Mouse (Mus musculus) stomach, embryonic 16.5 days (tissue): ENCODE measurements around the gene Thsd4. TPM values are rescaled to one million over a fixed set of nuclear protein-coding genes. Genes with fewer than 3 reads are reported as not detected.
A peak's percentile ranks its signal among the peaks of the same experiment; 100 is the strongest.

Experiments used
- ATAC-seq: fragments of 200-750 bp; cut with Nextera tagmentation; 2 replicates; pipeline ENCODE4 v1.8.0; 2017; ENCODE audit warnings: moderate number of reproducible peaks, moderate TSS enrichment; ENCODE audit not compliant: insufficient read depth, low FRiP score
- H3K27ac ChIP-seq: fragments of 300-500 bp; sonication (generic); 2 replicates; pipeline ENCODE4 v1.5.1; 2014; ENCODE audit warnings: low read length
- H3K27me3 ChIP-seq: fragments of 300-500 bp; sonication (generic); 2 replicates; pipeline ENCODE4 v1.6.1; 2014; ENCODE audit warnings: low read length, control low read depth, mixed read lengths; ENCODE audit not compliant: control insufficient read depth, insufficient read depth
- H3K36me3 ChIP-seq: fragments of 300-500 bp; sonication (generic); 2 replicates; pipeline ENCODE4 v1.6.1; 2014; ENCODE audit warnings: low read length; ENCODE audit not compliant: control insufficient read depth, insufficient read depth
- H3K4me1 ChIP-seq: fragments of 300-500 bp; sonication (generic); 2 replicates; pipeline ENCODE4 v1.6.1; 2014; ENCODE audit warnings: low read length, control low read depth, mixed read lengths; ENCODE audit not compliant: control insufficient read depth, insufficient read depth
- H3K4me2 ChIP-seq: fragments of 300-500 bp; sonication (generic); 2 replicates; pipeline ENCODE4 v1.6.1; 2014; ENCODE audit warnings: low read depth, low read length, mixed read lengths
- H3K4me3 ChIP-seq: fragments of 300-500 bp; sonication (generic); replicated peaks from 2 replicates; pipeline ENCODE4 v1.5.1; 2014; ENCODE audit warnings: mild to moderate bottlenecking, low read length
- H3K9ac ChIP-seq: fragments of 300-500 bp; sonication (generic); 2 replicates; pipeline ENCODE4 v1.6.1; 2014; ENCODE audit warnings: low read length
- H3K9me3 ChIP-seq: fragments of 300-500 bp; sonication (generic); replicated peaks from 2 replicates; pipeline ENCODE4 v1.6.1; 2016; ENCODE audit warnings: low read length, control low read depth; ENCODE audit not compliant: control insufficient read depth
- WGBS: fragments of 180-500 bp; shearing (Covaris S2); extraction: QIAGEN DNeasy Blood & Tissue Kit; methylation state at CpG from one replicate; pipeline ENCODE4 v1.1.7; 2014; 5-methylcytosine and 5-hydroxymethylcytosine counted together
- polyA plus RNA-seq: library from polyadenylated mRNA; unstranded; fragments of >200 nt; fragmentation: Nextera tagmentation; extraction: Ambion mirVana; gene quantifications from 2 replicates; pipeline ENCODE4 v1.2.1, GENCODE M21; 2015

Thsd4 gene
- polyA plus RNA-seq, 1 experiment from 2014 or later = 18.7 TPM

- ATAC-seq = 0 out of 2 replicates have a peak, but pooled peaks have one; percentile 42
These were observed 72.3 kb downstream of the Thsd4 start for GRCm38 (mm10) chr9:60449498-60449897.

GRCm38 (mm10) chr9:60445821-60446220, 76.0 kb downstream of the Thsd4 start:
- peak overlapping the region; percentile 62; the same call in 1 of the 2 replicates for H3K27ac ChIP-seq
- 0 out of 2 replicates have a peak overlapping the region, but pooled peaks have one; percentile 10 for H3K9ac ChIP-seq
- ATAC-seq = no peak
- H3K36me3 ChIP-seq = no peaks in the 10 kb centered on the region
- H3K27me3 ChIP-seq = no peaks in the 10 kb centered on the region
- peaks cover 10% of the 10 kb centered on the region for H3K4me1 ChIP-seq
- no peaks in the 10 kb centered on the region for H3K9me3 ChIP-seq
- WGBS = 48% methylated on average over 4 of the region's 4 CpGs
- no peak overlapping the region for H3K4me2 ChIP-seq
- no peak overlapping the region for H3K4me3 ChIP-seq

More at GRCm38 (mm10) chr9:60449498-60449897, 72.3 kb downstream of the Thsd4 start:
- Histone ChIP-seq H3K4me1 (peaks cover 20% of the 10 kb centered on the region), H3K4me3 (no peak overlapping the region), H3K36me3 (no peaks in the 10 kb centered on the region), H3K9me3 (no peaks in the 10 kb centered on the region), H3K4me2 (no peak overlapping the region), H3K27me3 (no peaks in the 10 kb centered on the region), H3K9ac (no peak overlapping the region), H3K27ac (no peak overlapping the region)
- 82% methylated on average over 3 of the region's 3 CpGs for WGBS

DNA sequence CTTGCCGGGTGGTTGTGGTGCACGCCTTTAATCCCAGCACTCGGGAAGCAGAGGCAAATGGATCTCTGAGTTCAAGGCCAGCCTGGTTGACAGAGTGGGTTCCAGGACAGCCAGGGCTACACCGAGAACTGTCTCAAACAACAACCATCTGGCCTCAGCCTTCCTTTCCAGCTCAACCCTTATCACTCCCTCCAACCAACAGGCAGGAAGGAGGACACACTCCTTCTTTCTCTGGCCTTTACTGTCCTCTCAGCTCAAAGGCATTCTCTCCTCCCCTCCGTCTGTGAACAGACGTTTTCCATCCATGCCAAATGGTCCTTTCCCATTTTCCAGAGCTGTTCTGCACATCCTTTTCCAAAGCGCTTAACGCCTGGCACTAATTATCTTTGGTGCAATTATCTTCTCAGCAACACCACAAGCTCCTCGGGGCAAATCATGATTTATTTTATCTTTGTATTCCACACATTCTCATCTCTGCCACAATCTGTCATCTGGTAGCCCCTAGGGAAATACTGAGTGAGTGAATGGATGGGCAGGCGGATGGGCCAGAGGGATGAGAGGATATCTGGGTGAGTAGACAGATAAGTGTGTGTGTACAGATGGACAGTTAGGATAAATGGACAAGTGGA, 80.5 kb downstream of the Thsd4 start:
- Histone ChIP-seq H3K27me3 (no peaks in the 10 kb centered on the region), H3K4me3 (no peak overlapping the region), H3K9me3 (no peaks in the 10 kb centered on the region), H3K9ac (no peak overlapping the region), H3K4me1 (peaks cover 10% of the 10 kb centered on the region), H3K36me3 (no peaks in the 10 kb centered on the region), H3K27ac (no peak overlapping the region), H3K4me2 (no peak overlapping the region)
- WGBS = 75% methylated on average over 10 of the region's 10 CpGs
- no peak for ATAC-seq

GRCm38 (mm10) chr9:60440506-60440905, 81.3 kb downstream of the Thsd4 start:
- H3K4me2 ChIP-seq = no peak overlapping the region
- H3K36me3 ChIP-seq = no peaks in the 10 kb centered on the region
- H3K27ac ChIP-seq = peak overlapping the region; percentile 4; the same call in 1 of the 2 replicates
- H3K27me3 ChIP-seq = no peaks in the 10 kb centered on the region
- WGBS = 66% methylated on average over 8 of the region's 8 CpGs
- H3K4me1 ChIP-seq = peaks cover 2% of the 10 kb centered on the region
- ATAC-seq = no peak
- no peak overlapping the region for H3K4me3 ChIP-seq
- no peaks in the 10 kb centered on the region for H3K9me3 ChIP-seq
- H3K9ac ChIP-seq = no peak overlapping the region

- WGBS = 91% methylated on average over 3 of the region's 3 CpGs
- no peak overlapping the region for H3K4me3 ChIP-seq
- H3K9me3 ChIP-seq = no peaks in the 10 kb centered on the region
- no peaks in the 10 kb centered on the region for H3K27me3 ChIP-seq
- no peak overlapping the region for H3K4me2 ChIP-seq
- ATAC-seq = no peak
- no peak overlapping the region for H3K27ac ChIP-seq
- no peaks in the 10 kb centered on the region for H3K4me1 ChIP-seq
- H3K9ac ChIP-seq = no peak overlapping the region
- H3K36me3 ChIP-seq = no peaks in the 10 kb centered on the region
These were observed 85.6 kb downstream of the Thsd4 start for GRCm38 (mm10) chr9:60436246-60436645.

DNA sequence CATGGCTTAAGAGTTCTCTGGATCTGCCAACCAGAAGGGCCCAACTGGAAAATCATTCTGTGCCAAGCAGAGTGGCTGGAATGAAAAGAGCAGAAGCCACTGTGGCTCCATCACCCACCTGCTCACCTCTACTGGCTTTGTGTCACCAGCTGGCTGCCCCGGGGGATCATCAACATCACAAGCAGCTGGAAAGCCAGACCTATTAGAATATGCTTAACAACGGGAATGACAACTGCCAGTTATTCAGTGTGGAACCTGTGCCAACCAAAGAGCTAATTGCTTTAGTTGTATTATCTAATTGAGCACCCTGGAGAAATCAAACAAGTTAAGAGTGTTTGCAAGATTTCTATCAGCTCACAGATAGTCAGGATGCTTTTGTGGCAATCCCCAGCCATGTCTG, 87.8 kb downstream of the Thsd4 start:
- no peak overlapping the region for H3K9ac ChIP-seq
- H3K4me1 ChIP-seq = no peaks in the 10 kb centered on the region
- no peak overlapping the region for H3K4me2 ChIP-seq
- no peaks in the 10 kb centered on the region for H3K9me3 ChIP-seq
- H3K27ac ChIP-seq = no peak overlapping the region
- no peaks in the 10 kb centered on the region for H3K36me3 ChIP-seq
- H3K4me3 ChIP-seq = no peak overlapping the region
- 49% methylated on average over 2 of the region's 2 CpGs for WGBS
- H3K27me3 ChIP-seq = no peaks in the 10 kb centered on the region
- ATAC-seq = no peak

GRCm38 (mm10) chr9:60431924-60432323, 89.9 kb downstream of the Thsd4 start:
- H3K9ac ChIP-seq = no peak overlapping the region
- H3K36me3 ChIP-seq = no peaks in the 10 kb centered on the region
- no peak overlapping the region for H3K27ac ChIP-seq
- no peaks in the 10 kb centered on the region for H3K27me3 ChIP-seq
- WGBS = 84% methylated on average over 4 of the region's 4 CpGs
- no peaks in the 10 kb centered on the region for H3K9me3 ChIP-seq
- ATAC-seq = no peak
- H3K4me3 ChIP-seq = no peak overlapping the region
- H3K4me1 ChIP-seq = no peaks in the 10 kb centered on the region
- H3K4me2 ChIP-seq = no peak overlapping the region

GRCm38 (mm10) chr9:60430017-60430416, 91.8 kb downstream of the Thsd4 start:
- no peak overlapping the region for H3K4me3 ChIP-seq
- H3K27ac ChIP-seq = no peak overlapping the region
- no peaks in the 10 kb centered on the region for H3K27me3 ChIP-seq
- no peaks in the 10 kb centered on the region for H3K9me3 ChIP-seq
- no peak overlapping the region for H3K4me2 ChIP-seq
- H3K4me1 ChIP-seq = no peaks in the 10 kb centered on the region
- no peak overlapping the region for H3K9ac ChIP-seq
- WGBS = 89% methylated on average over 4 of the region's 4 CpGs
- H3K36me3 ChIP-seq = no peaks in the 10 kb centered on the region
- no peak for ATAC-seq

DNA sequence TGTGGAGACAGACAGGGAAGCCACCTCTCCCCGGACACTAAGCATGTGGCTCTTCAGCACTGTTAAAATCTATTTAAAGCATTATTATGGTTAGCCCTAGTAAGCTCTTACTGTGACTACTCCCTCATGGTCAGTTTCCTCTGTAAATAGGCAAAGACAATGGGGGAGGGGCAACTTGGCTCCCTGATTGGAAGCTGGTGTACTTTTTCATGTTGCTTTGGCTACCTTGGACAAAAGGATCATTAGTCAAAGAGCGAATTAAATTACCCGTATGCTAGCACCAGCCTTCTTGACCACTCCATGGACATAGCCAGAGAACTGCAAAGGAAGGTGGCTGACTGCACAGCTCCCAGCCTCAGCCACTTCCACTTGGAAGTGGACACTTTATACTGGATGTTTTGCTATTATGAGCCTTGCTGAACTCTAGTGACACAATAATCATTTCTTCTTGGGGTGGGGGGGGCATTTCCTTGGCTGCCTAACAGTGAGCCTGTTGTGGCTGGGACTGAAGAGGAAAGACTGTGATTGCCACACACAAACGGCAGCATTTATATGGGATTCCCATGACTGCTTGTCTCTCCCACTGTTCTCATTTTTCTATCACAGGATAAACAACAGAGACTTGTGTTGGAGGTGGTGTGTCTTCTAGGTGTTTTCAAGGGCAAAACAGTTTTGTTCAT, 107.6 kb downstream of the Thsd4 start:
- Histone ChIP-seq H3K27me3 (no peaks in the 10 kb centered on the region), H3K4me1 (no peaks in the 10 kb centered on the region), H3K9ac (no peak overlapping the region), H3K36me3 (no peaks in the 10 kb centered on the region), H3K4me2 (no peak overlapping the region), H3K9me3 (no peaks in the 10 kb centered on the region), H3K27ac (no peak overlapping the region), H3K4me3 (no peak overlapping the region)
- 54% methylated on average over 4 of the region's 4 CpGs for WGBS
- ATAC-seq = no peak
